Mouse (Mus musculus): ENCODE measurements around the gene Ciita. TPM values are rescaled to one million over a fixed set of nuclear protein-coding genes. Genes with fewer than 3 reads are reported as not detected.

Gene Ciita
- polyA plus RNA-seq, 1 experiment from 2014 or later: 0.12 TPM

Other genes starting within 250 kb of the Ciita start
- gene Emp2, start 166.1 kb upstream of the Ciita start, polyA plus RNA-seq (2014; fragmentation: Nextera tagmentation; extraction: Ambion mirVana): 1.6 and 2.0 TPM in 2 replicates
- gene Tekt5, start 84.6 kb upstream of the Ciita start, polyA plus RNA-seq (2014; fragmentation: Nextera tagmentation; extraction: Ambion mirVana): 0.17 TPM in 1 of 2 replicates, not detected in the other
- 68.7 and 69.8 TPM in 2 replicates for gene Nubp1, start 68.1 kb upstream of the Ciita start, polyA plus RNA-seq (2014; fragmentation: Nextera tagmentation; extraction: Ambion mirVana)
- 20.8 and 26.0 TPM in 2 replicates for gene Tvp23a, start 32.7 kb upstream of the Ciita start, polyA plus RNA-seq (2014; fragmentation: Nextera tagmentation; extraction: Ambion mirVana)
- gene Dexi, start 63.0 kb downstream of the Ciita start, polyA plus RNA-seq (2014; fragmentation: Nextera tagmentation; extraction: Ambion mirVana): 24.1 and 28.2 TPM in 2 replicates
- 41.4 and 44.0 TPM in 2 replicates for gene Clec16a, start 65.3 kb downstream of the Ciita start, polyA plus RNA-seq (2014; fragmentation: Nextera tagmentation; extraction: Ambion mirVana)

Measured in neural tube, embryonic 11.5 days (tissue).